Mouse (Mus musculus) CH12.LX (cell line): ENCODE data around the gene Bco1.

Source experiments
- CHD2 ChIP-seq: IDR thresholded peaks from 2 replicates; pipeline ENCODE4 v1.6.1; 2011; ENCODE audit warnings: low read length, improper control_type of control experiment
- CTCF ChIP-seq, 2 experiments: IDR thresholded peaks in 1 of 2; conservative IDR thresholded peaks in 1 of 2; 2 replicates each; pipeline ENCODE4 v1.5.1; 2011 to 2012; ENCODE audit warnings: low read depth in 2 of 2, low read length in 2 of 2, improper control_type of control experiment in 1 of 2, inconsistent platforms in 1 of 2, mild to moderate bottlenecking in 1 of 2, moderate library complexity in 1 of 2
- EP300 ChIP-seq: IDR thresholded peaks from 2 replicates; pipeline ENCODE4 v1.6.1; 2011; ENCODE audit warnings: low read length, improper control_type of control experiment
- GABPA ChIP-seq: IDR thresholded peaks from 2 replicates; pipeline ENCODE4 v1.6.1; 2012; ENCODE audit warnings: low read depth, low read length, improper control_type of control experiment, inconsistent platforms; ENCODE audit not compliant: insufficient replicate concordance
- JUN ChIP-seq: IDR thresholded peaks from 2 replicates; pipeline ENCODE4 v1.6.1; 2011; ENCODE audit warnings: low read depth, mild to moderate bottlenecking, low read length, improper control_type of control experiment, moderate library complexity; ENCODE audit not compliant: insufficient read depth
- NELFE ChIP-seq: IDR thresholded peaks from 2 replicates; pipeline ENCODE4 v1.6.1; 2011; ENCODE audit warnings: low read depth, low read length, improper control_type of control experiment
- POLR2A ChIP-seq: IDR thresholded peaks from 2 replicates; pipeline ENCODE4 v1.6.1; 2011; ENCODE audit warnings: low read depth, mild to moderate bottlenecking, improper control_type of control experiment, low read length
- SIN3A ChIP-seq: IDR thresholded peaks from 2 replicates; pipeline ENCODE4 v1.6.1; 2012; ENCODE audit warnings: low read length, improper control_type of control experiment, inconsistent platforms
- TCF12 ChIP-seq: IDR thresholded peaks from 2 replicates; pipeline ENCODE4 v1.6.1; 2014; ENCODE audit warnings: low read depth, mild to moderate bottlenecking, inconsistent platforms, low read length, improper control_type of control experiment
- UBTF ChIP-seq: IDR thresholded peaks from 2 replicates; pipeline ENCODE4 v1.6.1; 2012; ENCODE audit warnings: low read depth, mild to moderate bottlenecking, inconsistent platforms, low read length, improper control_type of control experiment, moderate library complexity
- USF2 ChIP-seq: conservative IDR thresholded peaks from 2 replicates; pipeline ENCODE4 v1.6.1; 2011; ENCODE audit warnings: low read depth, low read length, improper control_type of control experiment

- TF ChIP-seq TCF12 (no peak), POLR2A (no peak), UBTF (no peak), SIN3A (no peak), CTCF (conservative IDR thresholded peaks at IDR 0.05 in 1 of 2, IDR thresholded peaks at IDR 0.05 in 1 of 2; ENCODE audit: low read depth in 2 of 2, low read length in 2 of 2) (no peak), USF2 (no peak), JUN (no peak), NELFE (no peak), CHD2 (no peak), EP300 (no peak), GABPA (no peak)
Observed at GRCm38 (mm10) chr8:117167243-117167883, 71.7 kb downstream of the Bco1 start.
